Mouse (Mus musculus) left cerebral cortex, adult 8-10 months (tissue): ENCODE results near the gene Vps11. TPM values are rescaled to one million over a fixed set of nuclear protein-coding genes. Genes with fewer than 3 reads are reported as not detected.
"Not testable (repeated sequence)": the region's sequence is repeated elsewhere in the genome, so short reads cannot be mapped to it uniquely, and the experiment has no call there.

Source experiments
- DNase-seq, 2 experiments: peaks; one replicate each; pipeline ENCODE4 v3.0.0; 2022; ENCODE audit warnings: low spot score in 2 of 2
- total RNA-seq, 4 experiments: library from RNA; stranded (reverse); gene quantifications; 2 replicates each; pipeline ENCODE4 v1.2.4; 2022

Vps11 gene
- 10 to 100 TPM; 61.9 to 66.7 (median 63.5) TPM for total RNA-seq

DNA sequence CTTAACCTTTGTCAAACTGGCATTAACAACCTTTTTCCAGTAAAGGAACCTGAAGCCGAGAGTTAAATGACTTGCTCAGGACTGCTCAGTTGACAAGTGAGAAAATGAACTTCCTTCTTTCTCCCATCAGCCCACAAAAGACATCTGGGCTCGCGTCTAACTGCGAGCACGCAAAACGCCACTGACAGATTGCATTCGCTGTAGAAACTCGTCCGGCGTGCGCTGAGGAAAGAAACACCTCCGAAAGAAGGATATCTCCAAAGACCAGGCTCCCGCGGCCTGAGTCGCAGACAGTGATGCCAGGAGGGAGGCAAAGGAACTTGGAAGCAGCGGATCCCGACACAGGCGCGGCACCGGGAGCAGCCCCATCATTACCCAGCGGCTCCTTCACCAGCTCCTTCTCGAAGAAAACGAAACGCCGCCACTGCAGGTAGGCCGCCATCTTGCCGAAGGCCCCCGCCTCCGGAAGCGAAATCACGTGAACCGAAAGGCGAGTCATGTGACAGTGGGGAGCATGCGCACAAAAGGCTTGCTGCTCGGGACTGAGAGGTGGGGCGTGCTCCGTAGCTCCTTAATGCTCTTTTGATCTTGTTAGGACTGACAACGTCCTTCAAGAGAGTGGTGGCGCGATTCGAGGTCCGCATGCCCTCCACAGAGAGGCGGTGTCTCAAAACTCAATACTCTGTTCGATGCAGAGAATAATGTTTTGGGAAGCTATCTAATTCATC lies at the start of gene Vps11:
Vps11 (minus strand) TSS at position 481 of the 728 bp plus-strand sequence.
- DNase-seq: peak; percentile 89 to 91

GRCm38 (mm10) chr9:44410647-44411336 lies 49.3 kb upstream of the Vps11 start:
- DNase-seq: no peak

- DNase-seq: not testable (repeated sequence)
These were observed 47.2 kb upstream of the Vps11 start for GRCm38 (mm10) chr9:44408693-44409092.

DNA sequence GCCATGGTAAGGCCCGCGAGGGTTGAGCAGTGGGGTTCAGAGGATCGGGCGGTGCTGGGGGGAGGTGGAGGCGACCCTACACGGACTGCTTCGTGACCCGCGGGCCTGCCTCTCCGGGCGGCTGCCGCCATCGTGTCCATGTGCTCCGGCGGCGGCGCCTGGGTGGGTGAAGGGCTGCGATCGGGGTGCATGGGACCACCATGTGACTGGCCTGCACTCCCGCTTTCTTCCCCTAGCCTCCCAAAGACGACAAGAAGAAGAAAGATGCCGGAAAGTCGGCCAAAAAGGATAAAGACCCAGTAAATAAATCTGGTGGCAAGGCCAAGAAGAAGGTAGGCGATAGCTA lies 46.3 kb upstream of the Vps11 start:
- no peak for DNase-seq

DNA sequence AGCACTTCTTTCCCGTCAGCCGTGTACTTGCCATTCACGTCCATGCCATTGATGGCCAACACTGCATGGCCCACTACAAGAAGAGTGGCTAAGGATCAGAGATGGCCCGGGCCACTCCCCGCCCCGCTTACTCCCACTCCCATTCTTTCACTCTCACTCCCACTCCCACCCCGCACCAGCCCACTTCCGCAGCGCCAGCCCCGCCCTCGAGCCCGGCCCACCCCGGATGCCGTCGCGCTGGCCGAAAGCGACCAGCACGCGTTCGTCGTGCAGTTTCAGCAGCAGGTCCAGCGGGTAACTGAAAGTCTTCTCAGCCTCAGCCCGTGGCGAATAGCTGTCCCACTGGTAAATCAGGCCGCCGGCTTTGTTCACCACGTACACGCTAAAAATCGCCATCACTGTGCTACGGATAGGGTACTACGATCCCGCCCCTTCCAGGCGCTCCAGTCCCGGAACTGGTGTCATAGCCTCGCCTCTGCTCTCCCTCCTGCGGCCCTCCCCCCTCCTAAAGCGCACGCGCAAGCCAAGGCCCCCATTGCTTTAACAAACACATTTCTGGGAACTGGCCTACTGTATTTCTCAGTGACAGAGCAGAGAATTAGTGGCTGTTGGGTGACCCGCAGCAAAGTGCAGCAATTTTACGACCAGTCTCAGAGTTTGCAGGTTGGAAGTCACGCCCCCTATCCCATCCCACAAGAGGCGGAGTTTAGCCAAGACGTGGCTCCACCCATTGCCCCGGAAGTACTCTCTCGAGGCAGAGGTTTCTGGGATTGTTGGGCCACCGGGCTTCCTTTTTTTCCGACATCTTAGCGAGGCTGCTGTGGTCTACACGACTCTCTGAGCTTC lies 45.7 kb upstream of the Vps11 start, which contains the start of the genes Rps25 and Trappc4:
Rps25 (plus strand) TSS at position 234 of the 846 bp plus-strand sequence.
Trappc4 (minus strand) TSS at position 695 of the 846 bp plus-strand sequence.
- peak; percentile 89 for DNase-seq

GRCm38 (mm10) chr9:44405011-44405410 lies 43.5 kb upstream of the Vps11 start:
- no peak for DNase-seq

GRCm38 (mm10) chr9:44401081-44401480 lies 39.6 kb upstream of the Vps11 start:
- no peak for DNase-seq

- DNase-seq: no peak
These were observed 38.3 kb upstream of the Vps11 start for GRCm38 (mm10) chr9:44399795-44400114.

- no peak for DNase-seq
These were observed 37.8 kb upstream of the Vps11 start for GRCm38 (mm10) chr9:44399114-44399794.

- peak in 1 of 2 experiments; percentile 29 for DNase-seq
These were observed 37.1 kb upstream of the Vps11 start for GRCm38 (mm10) chr9:44398551-44398950.

GRCm38 (mm10) chr9:44398087-44398486 lies 36.6 kb upstream of the Vps11 start:
- DNase-seq: no peak

DNA sequence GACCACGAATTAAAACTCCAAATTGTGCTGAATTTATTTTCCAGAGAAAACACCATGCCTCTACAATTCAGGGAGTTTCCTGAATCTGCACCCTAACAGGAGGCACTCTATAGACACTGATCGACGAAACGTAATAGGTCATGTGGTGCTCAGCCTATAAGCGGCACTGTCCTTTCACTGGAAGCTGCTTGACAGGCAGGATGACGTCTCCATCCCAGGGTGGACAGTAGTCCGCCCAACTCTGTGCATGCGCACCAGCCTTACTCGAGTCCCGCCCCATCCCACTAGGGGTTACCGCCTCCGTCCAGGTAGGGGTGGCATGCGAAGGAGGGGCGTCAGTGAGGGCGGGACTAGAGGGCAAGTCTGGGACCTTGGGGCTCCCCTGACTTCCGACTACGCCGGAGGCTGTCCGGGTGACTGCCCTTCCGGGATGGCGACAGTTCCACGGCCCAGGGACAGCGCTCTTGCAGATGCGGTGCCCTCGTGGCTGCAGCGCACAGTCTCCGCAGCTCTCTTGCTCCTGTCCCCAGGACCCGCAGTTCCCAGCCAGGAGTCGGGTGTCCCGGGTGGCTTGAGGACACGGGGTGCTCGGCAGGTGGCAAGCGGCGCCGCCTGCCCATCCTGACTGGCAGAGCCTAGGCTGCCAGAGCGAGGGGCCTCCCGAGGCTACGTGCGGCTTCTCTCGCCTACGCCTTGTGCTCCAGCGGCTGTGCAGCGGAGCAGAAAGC lies 35.4 kb upstream of the Vps11 start, which contains the start of gene Slc37a4:
Slc37a4 (plus strand) TSS at position 169 of the 728 bp plus-strand sequence.
- DNase-seq: peak; percentile 78 to 96

DNA sequence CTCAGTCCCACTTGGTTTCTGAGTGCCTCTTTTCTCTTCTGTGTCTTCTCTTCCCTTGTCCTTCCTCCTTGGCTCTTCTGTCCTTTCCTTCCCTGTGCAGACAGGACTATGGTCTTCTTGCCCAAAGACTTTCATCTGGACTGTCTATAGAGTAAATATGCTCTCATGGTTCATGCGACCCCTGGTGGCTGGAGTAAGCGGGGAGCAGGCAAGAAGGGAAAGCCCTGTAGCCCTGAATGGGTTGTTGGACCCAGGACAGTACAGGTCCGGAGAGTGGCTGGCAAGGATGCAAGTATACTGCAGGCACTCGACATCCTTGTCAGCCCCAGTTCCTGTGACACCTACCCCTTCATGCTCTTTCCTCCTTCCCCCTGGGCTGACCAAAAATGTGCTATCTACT lies 30.0 kb upstream of the Vps11 start:
- DNase-seq: peak in 1 of 2 experiments; percentile 31

GRCm38 (mm10) chr9:44389273-44389672 lies 27.8 kb upstream of the Vps11 start:
- no peak for DNase-seq

GRCm38 (mm10) chr9:44387221-44387620 lies 25.8 kb upstream of the Vps11 start:
- DNase-seq: no peak

GRCm38 (mm10) chr9:44384596-44384995 lies 23.1 kb upstream of the Vps11 start:
- DNase-seq: no peak

- DNase-seq: peak in 1 of 2 experiments; percentile 33
These were observed 18.4 kb upstream of the Vps11 start for GRCm38 (mm10) chr9:44379862-44380261.

GRCm38 (mm10) chr9:44379054-44379834 lies 17.8 kb upstream of the Vps11 start, which contains the start of gene Hyou1:
Hyou1 (plus strand) TSS chr9:44379490.
- peak; percentile 98 for DNase-seq

GRCm38 (mm10) chr9:44378153-44378730 lies 16.8 kb upstream of the Vps11 start:
- no peak for DNase-seq
